Mouse (Mus musculus) limb, embryonic 13.5 days (tissue): ENCODE results near the gene Gm44511. TPM values are rescaled to one million over a fixed set of nuclear protein-coding genes. Genes with fewer than 3 reads are reported as not detected.
"Not testable (repeated sequence)": the region's sequence is repeated elsewhere in the genome, so short reads cannot be mapped to it uniquely, and the experiment has no call there.

Source experiments
- ATAC-seq: fragments of 200-750 bp; cut with Nextera tagmentation; 2 replicates; pipeline ENCODE4 v1.8.0; 2017; ENCODE audit warnings: low read depth, moderate number of reproducible peaks, moderate TSS enrichment; ENCODE audit not compliant: low FRiP score
- H3K27ac ChIP-seq: fragments of 300-500 bp; sonication (generic); 2 replicates; pipeline ENCODE4 v1.5.1; 2015; ENCODE audit warnings: inconsistent platforms, mild to moderate bottlenecking, moderate library complexity
- H3K27me3 ChIP-seq: fragments of 300-500 bp; sonication (generic); 2 replicates; pipeline ENCODE4 v1.6.1; 2015; ENCODE audit warnings: mild to moderate bottlenecking, inconsistent platforms
- H3K36me3 ChIP-seq: fragments of 300-500 bp; sonication (generic); 2 replicates; pipeline ENCODE4 v1.6.1; 2015; ENCODE audit warnings: inconsistent platforms, mild to moderate bottlenecking, moderate library complexity
- H3K4me1 ChIP-seq: fragments of 300-500 bp; sonication (generic); 2 replicates; pipeline ENCODE4 v1.6.1; 2015; ENCODE audit warnings: inconsistent platforms
- H3K4me2 ChIP-seq: fragments of 300-500 bp; sonication (generic); replicated peaks from 2 replicates; pipeline ENCODE4 v1.6.1; 2015; ENCODE audit warnings: inconsistent platforms, mild to moderate bottlenecking, moderate library complexity
- H3K4me3 ChIP-seq: fragments of 300-500 bp; sonication (generic); 2 replicates; pipeline ENCODE4 v1.5.1; 2015; ENCODE audit warnings: moderate library complexity, mild to moderate bottlenecking, inconsistent platforms
- H3K9ac ChIP-seq: fragments of 300-500 bp; sonication (generic); 2 replicates; pipeline ENCODE4 v1.6.1; 2015; ENCODE audit warnings: mild to moderate bottlenecking, inconsistent platforms
- H3K9me3 ChIP-seq: fragments of 300-500 bp; sonication (generic); 2 replicates; pipeline ENCODE4 v1.6.1; 2016; ENCODE audit warnings: inconsistent platforms
- WGBS: fragments of 180-500 bp; shearing (Covaris S2); methylation state at CpG from one replicate; pipeline ENCODE4 v1.1.7; 2015; 5-methylcytosine and 5-hydroxymethylcytosine counted together
- polyA plus RNA-seq: library from polyadenylated mRNA; unstranded; fragments of >200 nt; fragmentation: Nextera tagmentation; extraction: Ambion mirVana; gene quantifications from 2 replicates; pipeline ENCODE4 v1.2.1, GENCODE M21; 2015

Gm44511 gene
- polyA plus RNA-seq, 1 experiment from 2014 or later, result not detected

GRCm38 (mm10) chr6:128763736-128764523 lies 62.2 kb downstream of the Gm44511 start:
- peak overlapping the region; percentile 66 for H3K9ac ChIP-seq
- H3K9me3 ChIP-seq, result no peaks in the 10 kb centered on the region
- peak overlapping the region; percentile 74; the same call in 1 of the 2 replicates for H3K27ac ChIP-seq
- H3K36me3 ChIP-seq, result no peaks in the 10 kb centered on the region
- H3K4me2 ChIP-seq, result peak overlapping the region; percentile 66
- no peaks in the 10 kb centered on the region for H3K27me3 ChIP-seq
- peak overlapping the region; percentile 56 for H3K4me3 ChIP-seq
- 1% methylated on average over 30 of the region's 30 CpGs for WGBS
- H3K4me1 ChIP-seq, result 0 out of 2 replicates have a peak, but pooled peaks cover 3% of the 10 kb centered on the region
- peak; percentile 93 for ATAC-seq

GRCm38 (mm10) chr6:128762892-128763670 lies 63.0 kb downstream of the Gm44511 start:
- H3K27me3 ChIP-seq, H3K4me1 ChIP-seq, H3K9me3 ChIP-seq, H3K27ac ChIP-seq, H3K9ac ChIP-seq, ATAC-seq, H3K36me3 ChIP-seq: not testable (repeated sequence)
- 76% methylated on average over 10 of the region's 10 CpGs for WGBS
- Histone ChIP-seq H3K4me3 (peak overlapping the region; percentile 56), H3K4me2 (peak overlapping the region; percentile 66)

DNA sequence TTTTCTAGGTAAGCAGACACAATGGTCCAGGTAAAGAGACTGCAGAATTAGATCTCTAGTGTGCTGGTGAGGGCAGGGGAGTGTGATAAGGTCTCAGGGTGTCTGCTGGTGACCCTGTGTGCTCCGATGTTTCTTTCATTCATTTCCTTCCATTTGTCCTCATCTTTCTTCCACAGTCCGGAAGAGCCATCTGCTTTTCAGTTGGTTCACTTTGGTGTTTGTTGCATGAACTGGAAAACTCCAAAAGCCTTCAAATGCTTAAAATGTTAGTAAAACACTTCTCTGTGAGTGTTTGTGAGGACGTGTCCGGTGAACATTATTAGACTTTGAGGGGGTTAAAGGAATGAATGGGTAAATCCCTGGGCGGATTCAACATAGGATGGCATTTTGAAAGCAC lies 65.0 kb downstream of the Gm44511 start:
- Histone ChIP-seq H3K4me2 (peak overlapping the region; percentile 57), H3K27ac (no peak overlapping the region), H3K9me3 (no peaks in the 10 kb centered on the region), H3K4me1 (0 out of 2 replicates have a peak, but pooled peaks cover 3% of the 10 kb centered on the region), H3K36me3 (no peaks in the 10 kb centered on the region), H3K9ac (0 out of 2 replicates have a peak overlapping the region, but pooled peaks have one; percentile 43), H3K27me3 (no peaks in the 10 kb centered on the region), H3K4me3 (peak overlapping the region; percentile 61)
- 40% methylated on average over 5 of the region's 5 CpGs for WGBS
- ATAC-seq, result no peak

- not testable (repeated sequence) for H3K9me3 ChIP-seq, H3K27me3 ChIP-seq, H3K4me1 ChIP-seq, H3K36me3 ChIP-seq
- Histone ChIP-seq H3K27ac (peak overlapping the region; percentile 81), H3K4me3 (peak overlapping the region; percentile 61), H3K9ac (peak overlapping the region; percentile 73), H3K4me2 (peak overlapping the region; percentile 57)
- WGBS, result under 1% methylated on average over 44 of the region's 44 CpGs
- peak; percentile 77 for ATAC-seq
These were observed 65.5 kb downstream of the Gm44511 start for GRCm38 (mm10) chr6:128760416-128761143.

GRCm38 (mm10) chr6:128760016-128760415 lies 66.1 kb downstream of the Gm44511 start:
- ATAC-seq, result peak; percentile 34
- WGBS, result 0% methylated on average over 22 of the region's 22 CpGs
- peak overlapping the region; percentile 48 for H3K4me2 ChIP-seq

GRCm38 (mm10) chr6:128759221-128759950 lies 66.7 kb downstream of the Gm44511 start:
- ATAC-seq, result no peak
- 79% methylated on average over 5 of the region's 5 CpGs for WGBS
- H3K27ac ChIP-seq, result no peak overlapping the region
- H3K4me3 ChIP-seq, result peak overlapping the region; percentile 61
- 0 out of 2 replicates have a peak, but pooled peaks cover 3% of the 10 kb centered on the region for H3K4me1 ChIP-seq
- H3K4me2 ChIP-seq, result peak overlapping the region; percentile 48
- no peak overlapping the region for H3K9ac ChIP-seq
- no peaks in the 10 kb centered on the region for H3K36me3 ChIP-seq
- no peaks in the 10 kb centered on the region for H3K27me3 ChIP-seq
- H3K9me3 ChIP-seq, result no peaks in the 10 kb centered on the region

More at GRCm38 (mm10) chr6:128760016-128760415, 66.1 kb downstream of the Gm44511 start:
- Histone ChIP-seq H3K4me3 (peak overlapping the region; percentile 61), H3K9ac (peak overlapping the region; percentile 73), H3K27ac (peak overlapping the region; percentile 81)
- H3K9me3 ChIP-seq, H3K36me3 ChIP-seq, H3K4me1 ChIP-seq, H3K27me3 ChIP-seq: not testable (repeated sequence)

DNA sequence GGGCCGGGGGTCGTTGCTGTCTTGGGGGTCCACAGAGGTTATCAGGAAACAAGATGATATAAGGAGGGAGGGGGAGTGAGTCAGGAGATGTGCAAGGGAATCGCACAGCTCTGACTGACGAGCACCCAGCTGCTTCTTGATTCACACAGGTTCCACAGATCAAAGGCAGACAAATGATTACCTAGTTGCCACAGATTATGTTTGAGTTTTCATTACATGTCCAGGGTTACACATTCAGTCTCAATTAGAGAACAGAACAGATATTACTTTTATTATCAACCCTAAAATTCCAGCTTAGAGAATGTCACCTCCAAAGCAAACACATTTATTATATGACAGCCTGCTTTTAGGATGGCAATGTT lies 70.7 kb downstream of the Gm44511 start:
- H3K4me3 ChIP-seq, H3K4me2 ChIP-seq, H3K9me3 ChIP-seq, H3K4me1 ChIP-seq, H3K27me3 ChIP-seq, ATAC-seq, H3K27ac ChIP-seq, H3K9ac ChIP-seq, H3K36me3 ChIP-seq: not testable (repeated sequence)
- 33% methylated on average over 4 of the region's 4 CpGs for WGBS

DNA sequence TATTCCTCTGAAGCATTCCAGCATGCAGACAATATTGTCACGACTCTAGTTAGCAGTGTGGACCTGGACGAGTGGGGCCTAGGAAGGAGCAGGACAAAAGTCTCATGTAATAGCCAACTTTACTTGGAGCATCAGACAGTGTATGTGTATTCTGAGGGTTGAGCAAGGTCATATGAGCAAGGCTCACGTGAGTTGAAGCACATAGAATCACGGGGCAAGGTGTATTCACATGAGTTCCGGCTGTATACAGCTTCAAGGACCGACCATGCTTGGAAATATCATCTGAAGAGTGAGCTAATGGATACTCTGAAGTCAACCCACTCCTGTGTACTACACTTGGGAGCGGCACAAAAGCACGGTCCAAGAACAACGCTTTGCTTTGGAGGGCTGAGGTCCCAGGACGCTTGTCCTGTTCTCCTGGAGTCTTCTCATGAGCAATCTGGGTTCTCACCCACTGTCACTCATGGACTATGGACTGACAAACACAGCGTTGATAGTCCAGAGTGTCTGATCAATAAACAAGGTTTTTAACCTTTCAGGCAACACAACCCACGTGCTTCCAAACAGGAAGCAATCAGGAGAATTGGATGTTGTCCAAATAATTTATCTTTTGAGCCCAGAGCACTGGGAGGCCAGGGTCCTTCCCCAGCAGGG lies 71.2 kb downstream of the Gm44511 start:
- ATAC-seq, H3K4me3 ChIP-seq, H3K27me3 ChIP-seq, H3K36me3 ChIP-seq, H3K9ac ChIP-seq, H3K9me3 ChIP-seq, H3K4me1 ChIP-seq: not testable (repeated sequence)
- peak overlapping the region; percentile 41; the same call in 1 of the 2 replicates for H3K4me2 ChIP-seq
- H3K27ac ChIP-seq, result peak overlapping the region; percentile 61; the same call in 1 of the 2 replicates
- 77% methylated on average over 12 of the region's 12 CpGs for WGBS

GRCm38 (mm10) chr6:128754265-128754664 lies 71.8 kb downstream of the Gm44511 start:
- not testable (repeated sequence) for H3K9me3 ChIP-seq, H3K27me3 ChIP-seq, H3K36me3 ChIP-seq, H3K9ac ChIP-seq, H3K4me3 ChIP-seq, H3K4me1 ChIP-seq
- WGBS, result 37% methylated on average over 10 of the region's 10 CpGs
- Histone ChIP-seq H3K27ac (peak overlapping the region; percentile 61; the same call in 1 of the 2 replicates), H3K4me2 (peak overlapping the region; percentile 41)
- peak; percentile 77 for ATAC-seq

DNA sequence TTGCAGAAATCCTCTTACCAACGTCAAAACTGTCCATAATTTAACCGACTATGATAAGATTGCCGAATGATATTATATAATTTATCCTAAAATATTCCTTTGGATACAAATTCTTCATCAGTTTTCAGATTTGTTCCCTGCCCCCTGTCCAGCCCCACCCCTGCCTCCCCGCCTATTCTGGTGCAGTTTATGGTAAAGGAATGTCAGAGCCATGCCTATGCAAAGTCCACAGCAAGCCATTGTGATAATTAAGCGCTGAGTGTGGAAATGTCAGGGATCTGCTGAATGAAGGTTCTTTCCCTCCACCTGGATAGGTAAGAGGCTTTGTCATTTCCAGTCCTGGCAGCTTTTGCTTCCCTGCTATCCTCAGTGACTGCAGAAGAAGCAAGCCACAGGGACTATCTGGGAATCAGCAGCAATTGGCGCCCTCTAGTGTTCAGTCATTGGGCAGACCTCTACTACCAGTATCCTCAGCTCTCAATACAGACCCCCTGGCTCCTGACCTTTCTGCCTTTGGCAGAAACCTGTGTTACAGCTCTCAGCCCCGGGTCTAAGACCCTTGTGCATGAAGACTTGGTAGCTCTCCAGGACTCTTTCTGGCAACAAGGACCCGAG lies 72.4 kb downstream of the Gm44511 start:
- not testable (repeated sequence) for H3K27me3 ChIP-seq, H3K9ac ChIP-seq, H3K4me1 ChIP-seq, H3K27ac ChIP-seq, H3K4me3 ChIP-seq, H3K9me3 ChIP-seq, H3K36me3 ChIP-seq
- peak overlapping the region; percentile 41 for H3K4me2 ChIP-seq
- WGBS, result 41% methylated on average over 8 of the region's 8 CpGs
- peak; percentile 95 for ATAC-seq

- H3K36me3 ChIP-seq, H3K27ac ChIP-seq, H3K4me1 ChIP-seq, H3K9ac ChIP-seq, H3K27me3 ChIP-seq, H3K4me2 ChIP-seq, ATAC-seq, H3K4me3 ChIP-seq, H3K9me3 ChIP-seq: not testable (repeated sequence)
- WGBS, result 75% methylated on average over 6 of the region's 6 CpGs
These were observed 79.1 kb downstream of the Gm44511 start for GRCm38 (mm10) chr6:128747006-128747405.
